Mouse (Mus musculus): ENCODE results near the gene Wap.
"Not testable (repeated sequence)": the region's sequence is repeated elsewhere in the genome, so short reads cannot be mapped to it uniquely, and the experiment has no call there.

Gene Wap

DNA sequence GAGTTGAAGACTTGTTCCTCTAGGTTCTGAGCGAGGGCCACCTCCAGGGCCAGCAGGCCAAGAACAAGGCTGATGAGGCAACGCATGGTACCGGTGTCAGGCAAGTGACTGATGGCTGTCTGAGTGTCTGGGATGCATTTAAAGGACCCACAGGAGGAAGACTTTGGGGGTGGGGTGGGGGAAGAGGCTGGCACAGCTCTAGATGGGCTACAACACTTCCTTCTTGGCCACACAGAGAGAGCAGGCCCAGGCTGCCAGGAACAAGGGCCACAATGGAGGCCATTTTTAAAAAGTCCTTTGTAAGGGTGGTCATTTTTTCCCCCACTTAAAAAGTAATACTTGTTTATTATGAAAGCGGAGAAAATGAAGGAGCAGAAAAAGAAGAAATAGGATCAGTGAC lies at the start of gene Wap:
Gene Wap (minus strand): TSS at position 101 of the 400 bp plus-strand sequence.
- DNase-seq: no peak

DNA sequence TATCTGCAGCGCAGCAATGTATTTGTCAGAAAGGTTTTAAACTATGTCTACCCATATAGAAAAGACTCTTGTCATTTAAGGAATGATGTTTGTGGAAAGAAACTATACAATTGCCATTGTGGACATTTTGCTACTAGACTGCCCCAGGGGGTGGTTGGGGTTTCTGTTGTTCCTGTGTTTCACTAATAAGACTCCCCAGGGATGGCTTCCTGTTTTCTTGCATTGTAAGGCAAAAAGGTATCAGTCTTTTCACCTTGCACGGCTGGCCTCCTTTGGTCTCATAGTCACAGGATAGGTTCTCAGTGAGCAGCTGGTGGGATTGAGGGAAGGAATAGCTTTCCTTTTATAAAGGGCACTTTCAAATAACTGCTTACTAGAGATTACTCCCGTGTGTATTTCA lies 46.3 kb upstream of the Wap start:
- no peak for DNase-seq

DNA sequence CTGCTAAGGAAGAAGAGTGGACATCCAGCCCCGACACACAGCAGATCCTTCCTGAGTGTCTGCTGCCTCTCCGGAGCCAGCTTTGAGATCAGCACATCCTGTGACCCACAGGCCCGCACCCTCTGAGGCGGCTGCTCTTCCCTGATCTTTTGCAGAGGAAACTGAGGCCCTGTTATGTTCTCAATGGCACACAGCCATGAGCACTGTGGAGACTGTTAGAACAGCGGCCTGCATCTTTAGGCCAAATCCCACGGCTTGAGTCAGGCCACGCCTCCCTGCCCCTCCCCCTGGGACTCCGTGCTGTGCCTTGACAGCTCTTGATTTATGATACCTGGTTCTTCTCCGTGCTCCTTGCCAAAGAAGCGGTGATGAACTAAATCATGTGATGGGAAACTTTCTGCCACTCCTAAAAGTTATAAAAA lies 42.0 kb upstream of the Wap start:
- DNase-seq: no peak

DNA sequence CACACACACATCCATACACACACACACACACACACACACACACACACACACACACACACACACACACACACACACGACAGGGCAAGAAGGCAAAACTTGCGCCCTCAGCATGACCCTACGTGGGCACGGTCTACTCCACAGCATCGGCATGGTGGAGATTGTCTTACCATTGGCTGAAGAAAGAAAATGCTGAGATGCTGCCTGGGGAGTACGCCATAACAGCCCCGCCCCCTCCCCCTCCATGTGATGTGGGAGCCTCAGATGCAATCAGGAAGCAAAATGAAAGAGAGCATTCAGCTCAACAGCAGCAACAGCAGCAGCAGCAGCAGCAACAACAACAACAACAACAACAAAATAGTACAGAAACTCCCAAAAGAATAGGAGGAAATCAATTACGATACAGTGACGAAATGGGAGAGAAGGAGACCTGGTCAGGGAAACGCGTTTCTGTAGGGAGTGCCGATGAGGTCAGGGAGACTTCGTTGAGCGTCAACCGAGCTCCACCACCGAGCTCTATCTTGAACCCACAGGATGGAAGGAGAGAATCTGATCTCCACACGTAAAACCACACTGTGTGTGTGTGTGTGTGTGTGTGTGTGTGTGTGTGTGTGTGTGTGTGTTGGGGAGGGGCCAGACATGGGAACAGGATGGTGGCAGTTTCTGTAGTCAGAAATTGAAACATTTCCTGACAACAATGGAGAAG lies 41.4 kb upstream of the Wap start:
- no peak for DNase-seq

DNA sequence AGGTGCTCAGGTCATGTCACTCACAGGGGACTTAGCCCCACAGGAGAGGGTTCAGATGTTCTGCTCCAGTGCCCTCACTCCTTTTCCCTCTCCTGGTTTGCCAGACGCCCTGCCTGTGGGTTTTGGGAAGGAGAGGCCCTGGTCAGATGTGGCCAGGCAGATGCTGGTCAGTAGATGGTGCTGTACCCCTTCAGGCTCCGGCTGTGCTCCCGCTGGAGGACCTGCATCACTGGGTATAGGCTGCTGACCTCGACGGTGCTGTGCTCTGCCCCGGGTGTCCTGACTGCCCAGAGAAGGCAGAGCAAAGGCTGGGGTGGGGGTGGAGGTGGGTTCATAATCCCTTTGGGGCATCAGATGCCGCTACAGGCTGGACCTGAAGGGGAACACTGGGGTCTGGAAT lies 39.1 kb upstream of the Wap start:
- no peak for DNase-seq

DNA sequence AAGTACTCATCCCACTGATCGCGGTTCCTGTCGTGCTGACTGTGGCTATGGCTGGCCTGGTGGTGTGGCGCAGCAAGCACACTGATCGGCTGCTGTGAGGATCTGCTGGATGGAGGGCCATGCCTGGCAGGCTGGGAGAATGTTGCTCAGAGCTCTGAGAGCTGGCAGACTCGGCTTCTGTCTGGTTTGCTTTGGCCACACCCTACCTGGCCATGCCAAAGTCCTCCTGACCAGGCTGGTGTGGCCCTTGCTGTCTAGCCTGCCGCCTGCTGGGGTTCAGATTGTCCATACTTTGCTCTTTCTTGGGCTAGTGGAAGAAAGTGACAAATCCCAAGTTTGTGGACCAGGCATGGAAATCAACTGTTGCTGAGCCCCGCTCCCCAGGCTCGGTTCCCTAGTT lies 38.2 kb upstream of the Wap start:
- DNase-seq: no peak

DNA sequence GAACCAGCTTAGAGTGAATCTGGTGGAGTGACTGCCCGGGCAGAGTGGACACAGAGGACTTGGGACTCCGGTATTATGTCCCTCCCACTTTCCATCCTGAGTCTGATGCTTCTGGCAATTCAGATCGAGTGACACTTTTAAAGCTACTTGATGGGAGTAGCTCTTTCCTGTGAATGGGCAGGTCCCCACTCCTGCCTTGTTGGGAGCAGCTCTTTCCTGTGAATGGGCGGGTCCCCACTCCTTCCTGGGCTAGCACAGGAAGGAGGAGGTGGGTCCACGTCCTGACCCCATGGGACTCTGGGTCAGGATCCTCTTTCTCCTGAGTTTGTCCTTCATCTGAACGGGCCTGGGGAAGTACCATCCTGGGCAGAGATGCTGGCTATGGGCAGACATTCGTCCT lies 37.0 kb upstream of the Wap start:
- no peak for DNase-seq

DNA sequence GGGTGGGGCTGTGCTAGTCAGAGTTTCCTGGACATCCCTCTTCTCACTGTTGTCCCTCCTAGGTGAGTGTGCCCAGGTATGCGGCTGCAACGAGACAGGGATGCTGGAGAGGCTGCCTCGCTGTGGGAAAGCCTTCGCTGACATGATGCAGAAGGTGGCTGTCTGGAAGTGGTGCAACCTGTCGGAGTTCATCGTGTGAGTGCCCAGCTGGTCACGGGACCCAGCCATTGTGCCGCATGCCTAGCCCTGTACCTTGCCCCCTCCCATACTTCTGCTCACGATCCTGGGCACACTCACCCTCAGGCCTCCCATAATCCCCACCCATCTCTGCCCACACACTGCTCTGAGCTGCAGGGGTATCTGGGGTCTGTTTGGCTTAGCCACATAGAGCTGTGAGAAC lies 36.3 kb upstream of the Wap start:
- DNase-seq: no peak

DNA sequence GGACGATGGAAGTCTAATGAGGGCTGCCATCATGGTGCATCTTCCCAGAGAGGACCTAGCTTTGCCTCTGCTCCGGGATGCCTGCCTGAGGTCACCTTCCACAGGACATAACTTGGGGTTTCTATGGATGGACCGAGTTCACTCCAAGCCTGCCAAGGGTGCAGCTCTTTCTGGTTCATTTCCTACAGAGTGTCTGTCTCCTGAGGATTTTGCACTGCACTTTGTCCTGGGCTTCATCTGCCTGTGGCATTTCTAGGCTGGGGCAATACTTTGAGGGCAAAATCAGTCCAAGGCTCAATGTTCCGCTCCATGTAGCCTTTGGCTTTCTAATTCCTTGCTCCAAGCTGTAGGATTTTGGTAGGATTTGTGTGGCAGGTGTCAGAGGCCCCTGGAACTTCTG lies 32.4 kb upstream of the Wap start:
- DNase-seq: no peak

DNA sequence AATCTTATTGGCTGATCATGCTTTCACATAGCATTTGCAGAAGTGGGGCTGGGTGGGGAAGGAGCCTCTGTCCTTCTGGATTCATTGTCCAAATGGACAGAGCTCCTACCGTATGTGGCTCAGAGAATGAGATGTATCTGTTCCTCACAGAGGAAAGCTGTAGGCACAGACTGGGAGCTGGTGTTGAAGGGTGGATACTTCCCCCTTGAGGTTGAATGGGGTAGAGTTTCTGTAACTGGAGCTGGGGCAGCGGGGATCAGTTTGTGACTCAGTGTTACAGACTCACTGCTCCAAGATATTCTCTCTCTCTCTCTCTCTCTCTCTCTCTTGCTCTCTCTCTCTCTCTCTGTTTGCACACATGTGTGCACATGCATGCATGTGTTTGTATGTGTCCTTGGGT lies 31.6 kb upstream of the Wap start:
- no peak for DNase-seq

DNA sequence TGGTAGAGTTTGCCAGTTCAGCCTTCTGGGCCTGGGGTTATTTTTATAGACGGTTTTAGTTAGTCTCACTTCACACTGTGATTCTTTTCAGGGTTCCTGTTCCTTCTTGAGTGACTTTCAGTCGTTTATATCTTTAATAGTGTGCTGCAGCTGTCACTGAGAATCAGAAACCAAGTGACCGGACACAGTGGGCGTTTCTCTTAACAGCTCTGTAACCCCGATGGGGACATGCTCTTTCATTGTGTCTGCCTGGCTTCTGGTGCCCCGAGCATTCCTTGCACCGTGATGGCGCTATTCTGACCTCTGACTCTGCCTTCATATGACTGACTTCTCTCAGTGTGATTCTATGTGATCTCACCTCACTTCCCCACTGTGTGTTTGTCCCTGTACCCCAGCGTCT lies 30.6 kb upstream of the Wap start:
- no peak for DNase-seq

DNA sequence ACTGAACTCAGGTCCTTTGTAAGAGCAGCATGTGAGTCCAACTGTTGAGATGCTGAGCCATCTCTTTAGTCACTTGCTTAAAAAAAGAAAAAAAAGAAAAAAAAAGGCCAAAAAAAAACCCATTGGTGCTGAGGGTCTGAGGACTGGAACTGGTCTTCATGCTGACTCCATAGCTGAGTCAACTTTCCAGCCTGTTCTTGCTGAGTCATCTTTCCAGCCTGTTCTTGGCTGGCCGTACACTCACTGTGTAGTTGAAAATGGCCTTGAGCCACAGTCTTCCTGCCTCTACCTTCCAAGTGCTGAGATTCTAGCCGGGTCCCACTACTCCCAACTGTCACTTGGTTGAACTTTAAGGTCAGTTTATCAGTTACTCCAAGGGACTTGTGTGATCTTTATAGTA lies 28.2 kb upstream of the Wap start:
- no peak for DNase-seq

DNA sequence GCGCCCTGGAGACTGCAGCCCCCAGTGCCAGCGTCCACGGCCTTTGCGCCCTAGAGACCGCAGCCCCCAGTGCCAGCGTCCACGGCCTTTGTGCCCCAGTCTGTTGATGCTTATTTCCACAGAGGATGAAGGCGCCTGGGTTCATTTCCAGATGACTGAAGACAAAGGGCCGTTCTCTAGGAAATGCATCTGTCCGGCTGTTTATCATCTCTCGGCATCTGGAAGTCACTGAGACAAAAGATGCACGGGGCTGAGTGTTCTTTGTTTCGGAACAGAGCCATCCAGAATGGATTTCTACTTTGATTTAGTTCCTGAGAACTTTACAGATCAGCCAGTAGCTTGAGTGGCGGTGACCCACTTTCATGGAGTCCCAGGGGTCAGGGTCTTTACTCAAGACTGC lies 22.8 kb upstream of the Wap start:
- DNase-seq: no peak

DNA sequence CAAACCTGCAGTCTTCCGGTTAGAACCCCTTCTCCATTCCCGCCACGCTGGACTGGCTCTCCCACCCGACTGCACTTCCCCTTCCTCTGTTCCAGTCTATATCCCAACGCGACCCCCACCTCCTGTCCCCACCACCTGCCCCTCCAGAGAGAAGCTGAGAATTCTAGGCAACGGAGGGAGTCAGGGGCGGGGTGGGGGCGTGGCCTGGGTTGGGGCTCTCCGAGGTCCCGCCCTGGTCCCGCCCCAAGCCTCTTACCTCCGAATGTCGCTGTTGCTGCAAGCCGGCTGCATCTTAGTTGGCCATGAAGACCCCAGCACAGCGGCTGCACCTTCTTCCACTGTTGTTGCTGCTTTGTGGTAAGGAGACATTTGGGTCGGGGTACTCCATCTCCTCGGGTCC lies 19.8 kb upstream of the Wap start, which contains the start of gene Ramp3:
Gene Ramp3 (plus strand): TSS at position 251 of the 400 bp plus-strand sequence.
- no peak for DNase-seq

DNA sequence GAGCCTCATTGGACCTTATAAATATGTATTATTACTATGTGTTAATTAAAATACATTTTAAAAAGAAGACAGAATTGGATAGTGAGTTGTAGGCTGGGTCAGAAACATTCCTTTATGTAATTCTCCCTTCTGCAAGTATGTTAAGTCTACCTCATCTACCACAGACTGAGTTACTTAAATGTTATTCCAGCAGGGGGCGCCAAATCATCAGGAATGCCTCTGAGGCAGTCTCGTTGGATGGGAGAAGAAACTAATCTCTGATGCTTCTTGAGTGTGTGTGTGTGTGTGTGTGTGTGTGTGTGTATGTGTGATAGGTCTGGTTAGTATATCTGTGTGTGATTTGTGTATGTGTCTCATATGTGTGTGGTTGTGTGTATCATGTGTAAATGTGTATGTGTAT lies 16.5 kb upstream of the Wap start:
- peak; percentile 79 for DNase-seq

DNA sequence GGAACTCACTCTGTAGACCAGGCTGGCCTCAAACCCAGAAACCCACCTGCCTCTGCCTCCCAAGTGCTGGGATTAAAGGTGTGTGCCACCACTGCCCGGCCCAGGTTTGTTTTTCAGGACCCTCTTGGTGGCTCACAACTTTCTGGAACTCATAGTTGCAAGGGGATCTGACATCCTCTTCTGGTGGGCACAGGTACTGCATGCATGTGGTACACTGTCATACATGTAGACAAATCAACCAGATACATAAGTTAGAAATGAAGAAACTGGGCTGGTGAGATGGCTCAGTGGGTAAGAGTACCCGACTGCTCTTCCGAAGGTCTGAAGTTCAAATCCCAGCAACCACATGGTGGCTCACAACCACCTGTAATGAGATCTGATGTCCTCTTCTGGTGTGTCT lies 14.5 kb upstream of the Wap start:
- not testable (repeated sequence) for DNase-seq

DNA sequence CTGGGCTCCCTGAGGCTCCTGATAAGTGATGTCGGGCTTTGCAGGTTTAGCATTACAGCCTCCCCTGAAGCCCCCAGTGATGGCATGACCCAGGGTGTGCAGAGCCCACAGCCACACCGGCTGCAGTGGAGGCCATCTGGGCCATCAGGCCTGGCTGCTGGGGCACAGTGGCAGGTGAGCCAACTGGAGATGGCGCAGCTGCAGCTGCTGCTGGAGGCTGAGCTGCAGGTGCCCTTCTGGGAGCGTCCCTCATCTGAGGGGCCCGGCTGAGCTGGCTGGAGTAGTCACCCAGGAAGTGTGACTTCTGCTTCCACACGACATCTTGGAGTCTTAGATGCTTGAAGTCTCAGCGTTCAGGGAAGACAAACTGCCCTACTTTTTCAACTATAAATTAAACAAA lies 12.1 kb upstream of the Wap start:
- no peak for DNase-seq

DNA sequence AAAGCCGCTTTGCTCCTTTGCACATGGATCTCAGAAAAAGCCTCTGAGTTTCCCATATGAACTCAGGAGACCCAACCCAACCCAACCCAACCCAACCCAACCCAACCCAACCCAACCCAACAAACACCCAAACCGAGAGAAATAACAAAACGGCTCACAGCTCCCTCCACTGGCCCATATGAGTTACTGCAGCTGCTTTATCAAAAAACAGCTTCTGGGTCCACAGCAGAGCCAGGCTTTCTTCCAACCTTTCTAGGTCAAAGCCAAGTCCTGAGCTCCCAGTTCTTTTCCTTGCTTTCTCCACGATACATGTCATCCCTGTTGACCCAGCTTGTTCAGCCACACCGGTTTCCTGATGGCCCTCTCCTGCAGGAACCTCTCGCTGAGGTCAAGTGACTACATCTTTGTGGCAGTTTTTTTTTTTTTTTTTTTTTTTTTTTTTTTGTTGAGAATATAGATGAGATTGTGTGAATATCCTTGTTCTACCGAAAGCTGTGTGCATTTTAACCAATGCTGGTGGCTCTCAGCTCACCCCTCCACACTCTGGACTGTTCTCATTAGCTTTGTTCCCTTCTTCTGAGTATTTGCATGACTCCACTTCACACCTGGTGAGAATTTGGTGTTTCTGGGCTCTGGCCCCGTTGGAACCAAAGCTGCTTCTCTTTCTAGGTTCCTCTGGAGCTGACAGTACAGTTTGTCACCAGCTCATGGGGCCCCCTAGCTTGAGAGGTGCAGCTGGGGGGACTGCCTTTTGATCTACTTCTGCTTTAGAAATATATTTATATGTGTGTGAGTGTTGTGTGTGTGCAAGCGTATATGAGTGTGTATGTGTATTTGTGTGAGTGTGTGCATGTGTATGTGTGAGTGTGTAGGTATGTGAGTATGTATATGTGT lies 9.6 kb upstream of the Wap start:
- DNase-seq: no peak

DNA sequence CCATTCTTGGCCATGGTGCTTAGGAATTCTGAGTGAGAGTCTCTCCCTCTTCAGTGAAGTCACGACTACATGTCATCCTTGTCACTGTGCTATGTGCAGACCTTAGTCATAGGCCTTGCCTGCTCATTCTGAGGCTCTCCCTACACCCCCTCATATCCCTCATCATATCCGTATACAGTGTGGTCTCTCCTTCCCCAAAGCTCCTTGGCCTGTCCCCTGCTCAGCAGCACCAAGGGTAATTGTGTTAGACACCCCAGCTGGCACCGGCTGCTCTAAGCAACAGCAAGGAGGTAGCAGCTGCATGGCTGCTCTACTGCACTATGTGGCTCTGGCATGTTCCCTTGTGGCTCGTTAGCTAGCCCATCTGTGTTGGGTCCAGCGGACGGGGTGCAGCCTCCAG lies 6.1 kb upstream of the Wap start:
- DNase-seq: no peak

DNA sequence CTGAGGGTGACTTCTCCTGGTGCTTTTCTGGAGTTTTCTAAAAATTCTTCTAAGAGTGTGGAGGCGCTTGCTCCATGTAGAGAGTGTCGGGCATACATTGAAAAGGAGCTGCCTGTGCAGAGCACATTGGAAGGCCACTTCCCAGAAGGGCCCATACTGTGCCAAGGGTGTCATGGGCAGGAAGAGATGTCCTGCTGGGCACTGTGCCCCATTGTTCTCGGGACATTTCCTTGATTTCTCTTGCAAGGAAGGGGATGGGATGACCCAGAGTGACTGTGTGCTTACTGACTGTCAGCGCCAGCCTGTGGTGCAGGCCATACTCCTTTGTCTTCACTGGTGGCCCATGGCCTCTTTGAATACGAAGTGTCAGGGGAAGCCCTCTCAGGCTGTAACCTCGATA lies 635 bp upstream of the Wap start:
- DNase-seq: no peak

DNA sequence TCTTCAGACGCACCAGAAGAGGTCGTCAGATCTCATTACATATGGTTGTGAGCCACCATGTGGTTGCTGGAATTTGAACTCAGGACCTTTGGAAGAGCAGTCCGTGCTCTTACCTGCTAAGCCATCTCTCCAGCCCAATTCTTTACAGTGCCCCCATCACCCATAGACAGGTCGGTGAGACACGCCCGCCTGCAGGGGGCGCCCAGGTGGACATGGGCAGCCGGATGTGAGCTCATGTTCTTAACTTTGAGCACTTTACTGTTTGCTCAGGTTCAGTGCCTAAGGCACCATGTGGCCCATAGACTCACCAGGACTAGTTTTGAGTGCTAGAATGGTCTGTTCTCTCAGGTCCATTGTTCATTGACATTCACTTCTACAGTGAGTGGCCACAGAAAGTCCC lies 2.3 kb downstream of the Wap start:
- no peak for DNase-seq

DNA sequence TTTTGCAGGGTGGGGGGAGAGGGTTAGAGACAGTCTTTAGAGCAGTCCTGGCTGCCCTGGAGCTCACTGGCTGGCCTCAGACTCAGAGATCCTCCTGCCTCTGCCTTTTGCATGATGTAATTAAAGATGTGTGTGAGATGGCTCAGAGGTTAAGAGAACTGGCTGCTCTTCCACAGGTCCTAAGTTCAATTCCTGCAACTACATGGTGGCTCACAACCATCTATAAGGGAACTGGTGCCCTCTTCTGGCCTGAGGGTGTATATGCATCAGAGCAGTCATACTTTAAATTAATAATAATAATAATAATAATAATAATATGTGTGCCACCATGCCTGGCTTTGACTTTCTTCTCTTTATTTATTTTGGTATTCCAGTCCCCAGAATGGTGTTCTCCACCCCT lies 8.8 kb downstream of the Wap start:
- DNase-seq: no peak

DNA sequence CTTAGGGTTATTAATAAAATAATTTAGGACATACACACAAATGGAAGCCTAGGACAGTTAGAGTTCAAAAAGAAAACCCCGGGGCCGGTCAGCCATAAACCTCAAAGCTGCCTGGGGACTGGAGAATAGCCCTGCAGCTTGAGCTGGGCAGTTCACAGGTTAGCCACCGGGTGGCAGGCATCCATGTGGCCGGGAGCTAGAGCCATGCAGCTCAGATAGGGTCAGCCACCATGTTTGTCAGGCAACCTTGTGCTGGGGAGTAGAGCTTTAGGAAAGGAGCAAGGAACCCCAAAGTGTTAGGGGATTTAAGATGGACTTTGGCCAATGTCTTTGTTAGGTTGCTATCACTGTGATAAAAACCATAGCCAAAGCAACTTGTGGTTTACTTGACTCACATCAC lies 9.9 kb downstream of the Wap start:
- DNase-seq: no peak

DNA sequence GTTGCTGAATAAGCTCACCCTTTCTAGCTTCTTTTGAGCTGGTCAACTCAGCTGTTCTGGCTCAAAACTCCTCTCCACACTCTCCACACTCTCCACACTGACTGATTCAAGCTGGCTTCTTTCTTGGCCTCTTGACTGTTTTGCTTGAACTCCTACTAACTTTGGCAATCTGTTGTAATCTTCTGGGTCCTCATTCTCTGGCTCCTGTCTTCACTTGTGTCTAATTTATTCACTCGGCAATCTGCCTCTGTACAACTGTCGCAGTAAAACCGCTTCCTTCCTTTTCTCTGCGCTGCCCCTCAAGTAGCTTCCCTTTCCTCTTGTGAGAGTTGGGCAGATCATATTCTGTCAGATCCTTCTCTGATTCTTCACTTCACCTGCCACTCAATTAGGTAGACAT lies 10.7 kb downstream of the Wap start:
- no peak for DNase-seq

DNA sequence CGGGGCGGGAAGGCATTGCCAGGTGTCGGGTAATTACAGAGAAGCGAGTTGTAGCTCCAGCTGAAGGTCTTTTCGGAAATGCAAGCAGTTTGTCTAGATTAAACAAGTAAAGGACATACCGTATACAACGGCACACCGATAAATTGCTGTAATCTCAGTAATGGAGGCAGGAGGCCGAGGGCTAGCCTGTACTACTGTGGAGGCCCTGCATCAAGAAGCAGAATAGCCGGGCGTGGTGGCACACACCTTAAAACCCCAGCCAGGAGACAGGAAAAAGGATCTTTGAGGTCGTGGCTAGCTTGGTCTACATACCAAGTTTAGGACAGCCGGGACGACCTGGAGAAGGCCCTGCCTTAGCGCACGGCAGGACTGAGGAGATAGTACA lies 12.1 kb downstream of the Wap start:
- DNase-seq: no peak

Measured in layer of hippocampus, adult 9-11 months (tissue).